12 mouse cellular contexts compared by ENCODE assay signal in genomic region chr2:27469991-27470355, GRCm38 (mm10). TPM values are rescaled to one million over a fixed set of nuclear protein-coding genes. Genes with fewer than 3 reads are reported as not detected.
DNase-seq lines count a peak whose midpoint lies in the region; ATAC-seq and TF ChIP-seq lines count a peak whose summit lies in the region.
"Had no signal": no experiment of that assay in that cellular context is flagged by ENCODE, and none has a peak within 500 bp of the region (broad histone marks: within the 10 kb centered on the region; RNA-seq: fewer than 3 reads in every experiment).

No protein-coding gene starts in this region.

- ATAC-seq in limb, embryonic 11.5 days (ENCODE audit: insufficient number of reproducible peaks, low FRiP score, low TSS enrichment, low read depth), result no peak
- ATAC-seq in liver, embryonic 12.5 days, result no peak
- ATAC-seq in midbrain, embryonic 14.5 days (ENCODE audit: low FRiP score, low TSS enrichment), result no peak

- no peak overlapping the region for H3K27ac ChIP-seq in limb, embryonic 11.5 days (replicated peaks; ENCODE audit: low read depth, low read length)
- H3K27ac ChIP-seq in limb, embryonic 10.5 days, result no peak overlapping the region
- peak overlapping the region; percentile 48 for H3K27ac ChIP-seq in bone marrow, adult 2 months (ENCODE audit: control insufficient read depth, insufficient read depth, low read depth, low read length, poor library complexity)
- peak overlapping the region; percentile 87 for H3K27ac ChIP-seq in liver, embryonic 12.5 days
- H3K27ac ChIP-seq in midbrain, embryonic 14.5 days (replicated peaks; ENCODE audit: low read depth, low read length), result no peak overlapping the region
- H3K27ac ChIP-seq: hindbrain, embryonic 15.5 days had no signal

- H3K4me2 ChIP-seq in limb, embryonic 11.5 days (ENCODE audit: low read depth, severe bottlenecking), result no peak overlapping the region
- peak overlapping the region; percentile 79 for H3K4me2 ChIP-seq in liver, embryonic 12.5 days
- H3K4me2 ChIP-seq in midbrain, embryonic 14.5 days (ENCODE audit: low read length), result no peak overlapping the region
- H3K4me2 ChIP-seq: hindbrain, embryonic 15.5 days had no signal

- TF ChIP-seq CTCF in bone marrow, adult 2 months (IDR thresholded peaks at IDR 0.05; ENCODE audit: control insufficient read depth, insufficient read depth, low read length), result no peak

- WGBS in limb, embryonic 11.5 days, result 82% methylated on average over 3 of the region's 3 CpGs
- WGBS in limb, embryonic 10.5 days, result 71% methylated on average over 3 of the region's 3 CpGs
- 63% methylated on average over 3 of the region's 3 CpGs for WGBS in bone marrow, adult 2 months
- WGBS in liver, embryonic 12.5 days (ENCODE audit: insufficient replicate concordance), result 56% methylated on average over 3 of the region's 3 CpGs
- 84% methylated on average over 3 of the region's 3 CpGs for WGBS in midbrain, embryonic 14.5 days

- H3K4me3 ChIP-seq in limb, embryonic 11.5 days (ENCODE audit: low read depth, low read length), result no peak overlapping the region
- no peak overlapping the region for H3K4me3 ChIP-seq in limb, embryonic 10.5 days
- no peak overlapping the region for H3K4me3 ChIP-seq in bone marrow, adult 2 months (replicated peaks; ENCODE audit: control insufficient read depth, low read depth, low read length)
- H3K4me3 ChIP-seq in liver, embryonic 12.5 days, result peak overlapping the region; percentile 13
- no peak overlapping the region for H3K4me3 ChIP-seq in midbrain, embryonic 14.5 days (replicated peaks; ENCODE audit: low read depth, low read length)
- H3K4me3 ChIP-seq: hindbrain, embryonic 15.5 days had no signal

- H3K9ac ChIP-seq in limb, embryonic 11.5 days (ENCODE audit: low read length), result 0 out of 2 replicates have a peak overlapping the region, but pooled peaks have one; percentile 7
- peak overlapping the region; percentile 66 for H3K9ac ChIP-seq in liver, embryonic 12.5 days
- H3K9ac ChIP-seq in midbrain, embryonic 14.5 days (replicated peaks; ENCODE audit: low read length), result no peak overlapping the region
- H3K9ac ChIP-seq: hindbrain, embryonic 15.5 days had no signal

- H3K27me3 ChIP-seq in limb, embryonic 11.5 days (ENCODE audit: control insufficient read depth, insufficient read depth, low read length), result no peaks in the 10 kb centered on the region
- H3K27me3 ChIP-seq in limb, embryonic 10.5 days (ENCODE audit: low read depth, poor library complexity, severe bottlenecking), result no peaks in the 10 kb centered on the region
- H3K27me3 ChIP-seq in liver, embryonic 12.5 days (replicated peaks), result no peaks in the 10 kb centered on the region
- no peaks in the 10 kb centered on the region for H3K27me3 ChIP-seq in midbrain, embryonic 14.5 days (ENCODE audit: control insufficient read depth, insufficient read depth, low read length)
- H3K27me3 ChIP-seq: hindbrain, embryonic 15.5 days had no signal

- peaks cover 14% of the 10 kb centered on the region for H3K36me3 ChIP-seq in limb, embryonic 11.5 days (ENCODE audit: control insufficient read depth, insufficient read depth, low read length)
- H3K36me3 ChIP-seq in limb, embryonic 10.5 days, result peaks cover 85% of the 10 kb centered on the region
- peaks cover 64% of the 10 kb centered on the region for H3K36me3 ChIP-seq in liver, embryonic 12.5 days
- peaks cover 19% of the 10 kb centered on the region; the same call in 1 of the 2 replicates for H3K36me3 ChIP-seq in midbrain, embryonic 14.5 days (ENCODE audit: control insufficient read depth, insufficient read depth, low read length)

- peak; percentile 54 to 80 for DNase-seq in adrenal gland, adult (ENCODE audit: inconsistent age in 2 of 2, low spot score in 1 of 2)
- DNase-seq in adrenal gland, postnatal 4 days (ENCODE audit: low spot score in 2 of 2), result no peak
- DNase-seq in limb, embryonic 11.5 days (ENCODE audit: low spot score), result no peak
- DNase-seq in limb, embryonic 10.5 days (ENCODE audit: low spot score), result no peak
- DNase-seq in left cerebral cortex, adult 11 months (ENCODE audit: low spot score), result no peak
- no peak for DNase-seq in midbrain, embryonic 14.5 days
- DNase-seq: left cerebral cortex, postnatal 4 days; lung, postnatal 14 days had no signal

- no peaks in the 10 kb centered on the region for H3K9me3 ChIP-seq in limb, embryonic 11.5 days (ENCODE audit: control insufficient read depth, low read length)
- no peaks in the 10 kb centered on the region for H3K9me3 ChIP-seq in limb, embryonic 10.5 days (replicated peaks)
- no peaks in the 10 kb centered on the region for H3K9me3 ChIP-seq in liver, embryonic 12.5 days (replicated peaks)
- H3K9me3 ChIP-seq in midbrain, embryonic 14.5 days (ENCODE audit: control insufficient read depth, low read length), result no peaks in the 10 kb centered on the region
- H3K9me3 ChIP-seq: hindbrain, embryonic 15.5 days had no signal

- peaks cover 50% of the 10 kb centered on the region for H3K4me1 ChIP-seq in limb, embryonic 11.5 days (ENCODE audit: control insufficient read depth, insufficient read depth, low read length)
- H3K4me1 ChIP-seq in limb, embryonic 10.5 days, result peaks cover 51% of the 10 kb centered on the region
- H3K4me1 ChIP-seq in bone marrow, adult 2 months (ENCODE audit: control insufficient read depth, insufficient read depth, low read length), result peaks cover 26% of the 10 kb centered on the region
- H3K4me1 ChIP-seq in liver, embryonic 12.5 days, result peaks cover 91% of the 10 kb centered on the region
- H3K4me1 ChIP-seq in midbrain, embryonic 14.5 days (ENCODE audit: control insufficient read depth, insufficient read depth, low read length), result peaks cover 34% of the 10 kb centered on the region

- TF ChIP-seq POLR2A in bone marrow, adult 2 months (IDR thresholded peaks at IDR 0.05; ENCODE audit: borderline replicate concordance, control insufficient read depth, low read depth, low read length), result no peak

RNA-seq across cellular contexts. Expression of gene Brd3os, which starts 27.8 kb away (rescaled TPM):
- 1 to 10 TPM; 7.7 to 7.8 TPM for total RNA-seq in adrenal gland, postnatal 4 days (2021)
- 9.8 and 10.1 TPM in 2 replicates for polyA plus RNA-seq in limb, embryonic 11.5 days (2014; fragmentation: Nextera tagmentation; extraction: Ambion mirVana)
- polyA plus RNA-seq in limb, embryonic 10.5 days (2016; fragmentation: Nextera tagmentation; extraction: Ambion mirVana), result 5.2 and 7.6 TPM in 2 replicates
- polyA plus RNA-seq in bone marrow, adult 2 months (2011; ENCODE audit: insufficient read depth, insufficient read length, low replicate concordance, missing spikeins), result 0.68 and 1.3 TPM in 2 replicates
- 1.3 and 1.4 TPM in 2 replicates for polyA plus RNA-seq in liver, embryonic 12.5 days (2016; fragmentation: Nextera tagmentation; extraction: Ambion mirVana)
- polyA plus RNA-seq in midbrain, embryonic 14.5 days (2014; fragmentation: Nextera tagmentation; extraction: Ambion mirVana), result 37.8 and 45.1 TPM in 2 replicates
- total RNA-seq: monocyte, adult 5-6 weeks had no signal

RNA-seq across cellular contexts. Expression of gene Brd3, which starts 37.5 kb away (rescaled TPM):
- total RNA-seq in adrenal gland, postnatal 4 days (2021), result 100 to 1,000 TPM; 133 to 136 TPM
- 223 and 240 TPM in 2 replicates for polyA plus RNA-seq in limb, embryonic 11.5 days (2014; fragmentation: Nextera tagmentation; extraction: Ambion mirVana)
- 188 and 193 TPM in 2 replicates for polyA plus RNA-seq in limb, embryonic 10.5 days (2016; fragmentation: Nextera tagmentation; extraction: Ambion mirVana)
- polyA plus RNA-seq in bone marrow, adult 2 months (2011; ENCODE audit: insufficient read depth, insufficient read length, low replicate concordance, missing spikeins), result 19.3 and 33.0 TPM in 2 replicates
- 38.5 and 39.0 TPM in 2 replicates for polyA plus RNA-seq in liver, embryonic 12.5 days (2016; fragmentation: Nextera tagmentation; extraction: Ambion mirVana)
- 165 and 174 TPM in 2 replicates for polyA plus RNA-seq in midbrain, embryonic 14.5 days (2014; fragmentation: Nextera tagmentation; extraction: Ambion mirVana)

RNA-seq across cellular contexts. Expression of gene Vav2, which starts 43.1 kb away (rescaled TPM):
- 10 to 100 TPM; 30.9 to 34.5 TPM for total RNA-seq in adrenal gland, postnatal 4 days (2021)
- polyA plus RNA-seq in limb, embryonic 11.5 days (2014; fragmentation: Nextera tagmentation; extraction: Ambion mirVana), result 6.8 and 7.3 TPM in 2 replicates
- polyA plus RNA-seq in limb, embryonic 10.5 days (2016; fragmentation: Nextera tagmentation; extraction: Ambion mirVana), result 9.2 and 9.6 TPM in 2 replicates
- polyA plus RNA-seq in bone marrow, adult 2 months (2011; ENCODE audit: insufficient read depth, insufficient read length, low replicate concordance, missing spikeins), result 11.0 and 18.8 TPM in 2 replicates
- polyA plus RNA-seq in liver, embryonic 12.5 days (2016; fragmentation: Nextera tagmentation; extraction: Ambion mirVana), result 5.0 and 5.8 TPM in 2 replicates
- 14.1 and 16.4 TPM in 2 replicates for polyA plus RNA-seq in midbrain, embryonic 14.5 days (2014; fragmentation: Nextera tagmentation; extraction: Ambion mirVana)

RNA-seq across cellular contexts. Expression of gene Wdr5, which starts 45.0 kb away (rescaled TPM):
- 10 to 100 TPM; 46.1 to 50.4 TPM for total RNA-seq in adrenal gland, postnatal 4 days (2021)
- 77.6 and 83.3 TPM in 2 replicates for polyA plus RNA-seq in limb, embryonic 11.5 days (2014; fragmentation: Nextera tagmentation; extraction: Ambion mirVana)
- polyA plus RNA-seq in limb, embryonic 10.5 days (2016; fragmentation: Nextera tagmentation; extraction: Ambion mirVana), result 94.0 and 95.2 TPM in 2 replicates
- polyA plus RNA-seq in bone marrow, adult 2 months (2011; ENCODE audit: insufficient read depth, insufficient read length, low replicate concordance, missing spikeins), result 30.2 and 41.6 TPM in 2 replicates
- 47.2 and 47.3 TPM in 2 replicates for polyA plus RNA-seq in liver, embryonic 12.5 days (2016; fragmentation: Nextera tagmentation; extraction: Ambion mirVana)
- 31.9 and 44.2 TPM in 2 replicates for polyA plus RNA-seq in midbrain, embryonic 14.5 days (2014; fragmentation: Nextera tagmentation; extraction: Ambion mirVana)

Comparison
In these comparisons a context has a peak if more than half of its experiments do, and no peak if none do; other contexts are left out.
1. DNase-seq: peak in adrenal gland, adult (2 of 2); none in adrenal gland, postnatal 4 days (0 of 2), limb, embryonic 11.5 days (single experiment), limb, embryonic 10.5 days (single experiment), left cerebral cortex, adult 11 months (single experiment) and midbrain, embryonic 14.5 days (single experiment).
2. H3K27ac ChIP-seq: peak in bone marrow, adult 2 months (single experiment) and liver, embryonic 12.5 days (single experiment); none in limb, embryonic 11.5 days (single experiment), limb, embryonic 10.5 days (single experiment) and midbrain, embryonic 14.5 days (single experiment).